Mouse (Mus musculus) MN1 (cell line): ENCODE results near the gene Zfp13.
"Not testable (repeated sequence)": the region's sequence is repeated elsewhere in the genome, so short reads cannot be mapped to it uniquely, and the experiment has no call there.

Experiments used
- DNase-seq: peaks from one replicate; pipeline ENCODE4 v3.0.0-alpha.2; 2016; ENCODE audit warnings: low spot score

Zfp13 gene

GRCm38 (mm10) chr17:23598582-23599552 is at the start of gene Zfp13:
Gene Zfp13, minus strand, starts transcription at chr17:23599487.
- peak; percentile 97 for DNase-seq

GRCm38 (mm10) chr17:23645894-23646293 is 46.6 kb upstream of the Zfp13 start:
- no peak for DNase-seq

- no peak for DNase-seq
These were observed 45.6 kb upstream of the Zfp13 start, which contains the start of gene Mmp25 for GRCm38 (mm10) chr17:23644613-23645495. Gene Mmp25, minus strand, starts transcription at chr17:23645277.

- DNase-seq = no peak
These were observed 32.0 kb upstream of the Zfp13 start for GRCm38 (mm10) chr17:23631241-23631640.

- DNase-seq = peak; percentile 71
These were observed 31.1 kb upstream of the Zfp13 start for GRCm38 (mm10) chr17:23630195-23631020.

GRCm38 (mm10) chr17:23627813-23628212 is 28.5 kb upstream of the Zfp13 start:
- DNase-seq = no peak

GRCm38 (mm10) chr17:23620351-23620750 is 21.1 kb upstream of the Zfp13 start:
- DNase-seq = no peak

- no peak for DNase-seq
These were observed 17.8 kb upstream of the Zfp13 start for GRCm38 (mm10) chr17:23617087-23617486.

- peak; percentile 85 for DNase-seq
These were observed 11.1 kb upstream of the Zfp13 start for GRCm38 (mm10) chr17:23610361-23610800.

- DNase-seq = peak; percentile 34
These were observed 10.3 kb upstream of the Zfp13 start for GRCm38 (mm10) chr17:23609612-23610011.

- DNase-seq = no peak
These were observed 5.9 kb upstream of the Zfp13 start for GRCm38 (mm10) chr17:23605220-23605619.

- no peak for DNase-seq
These were observed 5.1 kb upstream of the Zfp13 start for GRCm38 (mm10) chr17:23604394-23604793.

GRCm38 (mm10) chr17:23603542-23603941 is 4.3 kb upstream of the Zfp13 start:
- no peak for DNase-seq

GRCm38 (mm10) chr17:23603077-23603476 is 3.8 kb upstream of the Zfp13 start:
- no peak for DNase-seq

GRCm38 (mm10) chr17:23601836-23602585 is 2.7 kb upstream of the Zfp13 start:
- no peak for DNase-seq

GRCm38 (mm10) chr17:23600641-23601622 is 1.6 kb upstream of the Zfp13 start, which contains the start of gene Zscan10:
Gene Zscan10, plus strand, starts transcription at chr17:23600856.
- DNase-seq = no peak

GRCm38 (mm10) chr17:23599605-23600063 is 347 bp upstream of the Zfp13 start:
- DNase-seq = peak; percentile 68

GRCm38 (mm10) chr17:23595139-23595538 is 4.1 kb downstream of the Zfp13 start:
- DNase-seq = not testable (repeated sequence)

GRCm38 (mm10) chr17:23592926-23593300 is 6.4 kb downstream of the Zfp13 start:
- no peak for DNase-seq
